Mouse (Mus musculus): ENCODE measurements around the gene Adamts9. TPM values are rescaled to one million over a fixed set of nuclear protein-coding genes. Genes with fewer than 3 reads are reported as not detected.

Gene Adamts9
- polyA plus RNA-seq, 1 experiment from 2014 or later = 0.81 TPM

Other genes with a start within 250 kb of the Adamts9 start
- 0.33 and 0.37 TPM in 2 replicates for gene Prickle2, start 237.3 kb downstream of the Adamts9 start, polyA plus RNA-seq (2015; fragmentation: Nextera tagmentation; extraction: Ambion mirVana)
- gene A730049H05Rik, start 127.0 kb downstream of the Adamts9 start, polyA plus RNA-seq (2015; fragmentation: Nextera tagmentation; extraction: Ambion mirVana) = 0.05 TPM in 1 of 2 replicates, not detected in the other
- gene Gm15737, start 74.1 kb downstream of the Adamts9 start, polyA plus RNA-seq (2015; fragmentation: Nextera tagmentation; extraction: Ambion mirVana) = not detected in 2 replicates